Mouse (Mus musculus) liver, embryonic 14.5 days (tissue): ENCODE measurements around the gene Bloc1s3.

Source experiments
- CTCF ChIP-seq: IDR thresholded peaks from 2 replicates; pipeline ENCODE4 v1.5.1; 2016; ENCODE audit warnings: antibody characterized with exemption, low read depth, control low read depth
- EP300 ChIP-seq: IDR thresholded peaks from 2 replicates; pipeline ENCODE4 v1.6.1; 2016; ENCODE audit warnings: antibody characterized with exemption, low read depth

GRCm38 (mm10) chr7:19543584-19543983 is 35.4 kb upstream of the Bloc1s3 start:
- TF ChIP-seq EP300 (no peak), CTCF (peak; percentile 73)
